9 mouse cellular contexts compared by ENCODE assay signal in genomic region chr3:133754911-133755259, GRCm38 (mm10).
DNase-seq lines count a peak whose midpoint lies in the region; ATAC-seq and TF ChIP-seq lines count a peak whose summit lies in the region.
"Had no signal": no experiment of that assay in that cellular context is flagged by ENCODE, and none has a peak within 500 bp of the region (broad histone marks: within the 10 kb centered on the region; RNA-seq: fewer than 3 reads in every experiment).

No protein-coding gene starts in this region.

- ATAC-seq in intestine, embryonic 14.5 days (replicated peaks; ENCODE audit: low FRiP score, low TSS enrichment, low read depth), result no peak
- ATAC-seq in intestine, postnatal 0 days, result no peak
- peak; percentile 52; the same call in 1 of the 2 replicates for ATAC-seq in kidney, embryonic 14.5 days (ENCODE audit: low FRiP score, low TSS enrichment)
- ATAC-seq in neutrophil, adult 5-6 weeks (ENCODE audit: extremely low read depth, insufficient number of reproducible peaks, low FRiP score, poor library complexity, severe bottlenecking), result peak; percentile 21; the same call in 1 of the 2 replicates

- peak; percentile 56 for DNase-seq in intestine, embryonic 14.5 days (ENCODE audit: low spot score)
- peak; percentile 56 to 65 for DNase-seq in cerebellum, adult 2 months
- DNase-seq in frontal cortex, postnatal 10 days (ENCODE audit: low spot score in 2 of 2), result peak; percentile 72 to 78
- peak; percentile 91 for DNase-seq in left cerebral cortex, postnatal 4 days
- no peak for DNase-seq in natural killer cell, adult 2 months (ENCODE audit: low spot score in 2 of 2)

- no peaks in the 10 kb centered on the region for H3K36me3 ChIP-seq in intestine, embryonic 14.5 days (ENCODE audit: control insufficient read depth, insufficient read depth, low read length)
- H3K36me3 ChIP-seq in intestine, postnatal 0 days (ENCODE audit: control insufficient read depth, insufficient read depth), result no peaks in the 10 kb centered on the region
- no peaks in the 10 kb centered on the region for H3K36me3 ChIP-seq in kidney, embryonic 14.5 days (ENCODE audit: control insufficient read depth, insufficient read depth, low read length)
- H3K36me3 ChIP-seq: limb, embryonic 15.5 days had no signal

- TF ChIP-seq CTCF in intestine, postnatal 0 days (IDR thresholded peaks at IDR 0.05; ENCODE audit: low read depth), result no peak
- no peak for TF ChIP-seq CTCF in cerebellum, adult 2 months (IDR thresholded peaks at IDR 0.05; ENCODE audit: borderline replicate concordance, insufficient read depth, low read depth, low read length)

- intact Hi-C loops in left cerebral cortex, postnatal 4 days (cut with DNase I), result no loop called here

- 22% methylated on average over 3 of the region's 3 CpGs for WGBS in intestine, embryonic 14.5 days
- WGBS in intestine, postnatal 0 days, result 23% methylated on average over 3 of the region's 3 CpGs
- 3% methylated on average over 3 of the region's 3 CpGs for WGBS in cerebellum, adult 2 months
- 8% methylated on average over 3 of the region's 3 CpGs for WGBS in kidney, embryonic 14.5 days

- no peak overlapping the region for H3K9ac ChIP-seq in intestine, embryonic 14.5 days (ENCODE audit: low read length)
- H3K9ac ChIP-seq in intestine, postnatal 0 days (ENCODE audit: low read depth, low read length), result no peak overlapping the region
- peak overlapping the region; percentile 28; the same call in 1 of the 2 replicates for H3K9ac ChIP-seq in kidney, embryonic 14.5 days (ENCODE audit: low read depth, low read length)
- H3K9ac ChIP-seq: limb, embryonic 15.5 days had no signal

- no peaks in the 10 kb centered on the region for H3K9me3 ChIP-seq in intestine, embryonic 14.5 days (ENCODE audit: control insufficient read depth, low read length)
- no peaks in the 10 kb centered on the region for H3K9me3 ChIP-seq in intestine, postnatal 0 days (ENCODE audit: control insufficient read depth)
- H3K9me3 ChIP-seq in kidney, embryonic 14.5 days (ENCODE audit: control insufficient read depth, low read length), result no peaks in the 10 kb centered on the region
- H3K9me3 ChIP-seq: limb, embryonic 15.5 days had no signal

- no peak overlapping the region for H3K4me2 ChIP-seq in intestine, embryonic 14.5 days (ENCODE audit: low read length)
- no peak overlapping the region for H3K4me2 ChIP-seq in intestine, postnatal 0 days (replicated peaks; ENCODE audit: low read depth)
- H3K4me2 ChIP-seq in kidney, embryonic 14.5 days (replicated peaks; ENCODE audit: low read depth, low read length), result no peak overlapping the region
- H3K4me2 ChIP-seq: limb, embryonic 15.5 days had no signal

- no peak overlapping the region for H3K27ac ChIP-seq in intestine, embryonic 14.5 days (ENCODE audit: low read depth)
- no peak overlapping the region for H3K27ac ChIP-seq in intestine, postnatal 0 days (ENCODE audit: low read depth, low read length)
- H3K27ac ChIP-seq in cerebellum, adult 2 months (ENCODE audit: insufficient read depth, low read length), result no peak overlapping the region
- H3K27ac ChIP-seq in kidney, embryonic 14.5 days (ENCODE audit: low read depth, low read length), result no peak overlapping the region
- H3K27ac ChIP-seq: limb, embryonic 15.5 days had no signal

- TF ChIP-seq POLR2A in cerebellum, adult 2 months (IDR thresholded peaks at IDR 0.05; ENCODE audit: borderline replicate concordance, insufficient read depth, low read length), result no peak

- H3K4me1 ChIP-seq in intestine, embryonic 14.5 days (replicated peaks; ENCODE audit: control insufficient read depth, insufficient read depth, low read length), result peaks cover 6% of the 10 kb centered on the region; the same call in 1 of the 2 replicates
- H3K4me1 ChIP-seq in intestine, postnatal 0 days (replicated peaks; ENCODE audit: control insufficient read depth, insufficient read depth, low read length), result no peaks in the 10 kb centered on the region
- H3K4me1 ChIP-seq in cerebellum, adult 2 months (ENCODE audit: control insufficient read depth, insufficient read depth, low read length), result peaks cover 8% of the 10 kb centered on the region; the same call in 1 of the 2 replicates
- peaks cover 39% of the 10 kb centered on the region for H3K4me1 ChIP-seq in kidney, embryonic 14.5 days (ENCODE audit: control insufficient read depth, insufficient read depth, low read length)

- no peak overlapping the region for H3K4me3 ChIP-seq in intestine, embryonic 14.5 days (ENCODE audit: low read depth, low read length)
- no peak overlapping the region for H3K4me3 ChIP-seq in intestine, postnatal 0 days (ENCODE audit: low read depth, low read length)
- no peak overlapping the region for H3K4me3 ChIP-seq in cerebellum, adult 2 months (replicated peaks; ENCODE audit: insufficient read depth, low read depth, low read length)
- H3K4me3 ChIP-seq in kidney, embryonic 14.5 days (ENCODE audit: low read length), result no peak overlapping the region
- H3K4me3 ChIP-seq: limb, embryonic 15.5 days had no signal

- no peaks in the 10 kb centered on the region for H3K27me3 ChIP-seq in intestine, embryonic 14.5 days (replicated peaks; ENCODE audit: control insufficient read depth, insufficient read depth, low read length)
- H3K27me3 ChIP-seq in intestine, postnatal 0 days (replicated peaks; ENCODE audit: control insufficient read depth, insufficient read depth, low read length), result no peaks in the 10 kb centered on the region
- H3K27me3 ChIP-seq in cerebellum, adult 2 months (ENCODE audit: control insufficient read depth, insufficient read depth, low read length), result no peaks in the 10 kb centered on the region; the same call in 1 of the 2 replicates
- no peaks in the 10 kb centered on the region for H3K27me3 ChIP-seq in kidney, embryonic 14.5 days (ENCODE audit: control insufficient read depth, insufficient read depth, low read length)
- H3K27me3 ChIP-seq: limb, embryonic 15.5 days had no signal

Comparison
In these comparisons a context has a peak if more than half of its experiments do, and no peak if none do; other contexts are left out.
1. ATAC-seq: peak in kidney, embryonic 14.5 days (single experiment) and neutrophil, adult 5-6 weeks (single experiment); none in intestine, embryonic 14.5 days (single experiment) and intestine, postnatal 0 days (single experiment).
2. DNase-seq: peak in intestine, embryonic 14.5 days (single experiment), cerebellum, adult 2 months (2 of 2), frontal cortex, postnatal 10 days (2 of 2) and left cerebral cortex, postnatal 4 days (single experiment); none in natural killer cell, adult 2 months (0 of 2).